Mouse (Mus musculus) liver, embryonic 14.5 days (tissue): Measurements from ENCODE around the gene Fam50a.

Experiments used
- CTCF ChIP-seq: IDR thresholded peaks from 2 replicates; pipeline ENCODE4 v1.5.1; 2016; ENCODE audit warnings: antibody characterized with exemption, low read depth, control low read depth
- EP300 ChIP-seq: IDR thresholded peaks from 2 replicates; pipeline ENCODE4 v1.6.1; 2016; ENCODE audit warnings: antibody characterized with exemption, low read depth

GRCm38 (mm10) chrX:74330166-74330930 lies 17.5 kb downstream of the Fam50a start:
- TF ChIP-seq EP300 (no peak), CTCF (no peak)
